Mouse (Mus musculus) embryonic fibroblast, embryonic 13.5 days (primary cell): Measurements from ENCODE around the gene Pirb.

Experiments
- CTCF ChIP-seq: IDR thresholded peaks from 2 replicates; pipeline ENCODE4 v1.5.1; 2011; ENCODE audit warnings: mild to moderate bottlenecking, control low read depth, low read length, moderate library complexity, borderline replicate concordance; ENCODE audit not compliant: insufficient read depth
- POLR2A ChIP-seq: IDR thresholded peaks from 2 replicates; pipeline ENCODE4 v1.6.1; 2011; ENCODE audit warnings: low read depth, mild to moderate bottlenecking, control low read depth, low read length, moderate library complexity

DNA sequence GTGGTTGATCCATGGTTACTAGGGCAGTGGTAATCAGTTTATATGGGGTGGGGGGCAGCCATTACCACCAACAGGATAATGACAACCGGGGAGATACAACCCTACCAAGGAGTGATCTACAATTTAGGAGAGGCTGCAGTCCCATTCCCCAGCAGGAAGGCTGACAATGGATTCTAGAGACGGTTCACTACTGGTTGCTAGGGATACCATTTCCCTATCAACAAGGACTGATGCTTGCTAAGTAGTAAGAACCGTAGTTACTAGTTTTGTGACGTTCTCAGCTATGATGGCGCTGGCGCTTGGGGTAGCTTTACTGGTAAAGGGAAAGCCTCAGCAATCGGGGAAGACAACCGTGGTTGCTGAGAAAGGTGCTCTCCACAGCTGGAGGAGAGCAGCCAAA lies 35.5 kb downstream of the Pirb start:
- TF ChIP-seq POLR2A = no peak
- no peak for TF ChIP-seq CTCF
